Mouse (Mus musculus): ENCODE results near the gene Ppox. TPM values are rescaled to one million over a fixed set of nuclear protein-coding genes. Genes with fewer than 3 reads are reported as not detected.
A peak's percentile ranks its signal among the peaks of the same experiment; 100 is the strongest.
"Not testable (repeated sequence)": the region's sequence is repeated elsewhere in the genome, so short reads cannot be mapped to it uniquely, and the experiment has no call there.

Gene Ppox
- total RNA-seq, 2 experiments from 2014 or later = 31.1 to 40.8 TPM

DNA sequence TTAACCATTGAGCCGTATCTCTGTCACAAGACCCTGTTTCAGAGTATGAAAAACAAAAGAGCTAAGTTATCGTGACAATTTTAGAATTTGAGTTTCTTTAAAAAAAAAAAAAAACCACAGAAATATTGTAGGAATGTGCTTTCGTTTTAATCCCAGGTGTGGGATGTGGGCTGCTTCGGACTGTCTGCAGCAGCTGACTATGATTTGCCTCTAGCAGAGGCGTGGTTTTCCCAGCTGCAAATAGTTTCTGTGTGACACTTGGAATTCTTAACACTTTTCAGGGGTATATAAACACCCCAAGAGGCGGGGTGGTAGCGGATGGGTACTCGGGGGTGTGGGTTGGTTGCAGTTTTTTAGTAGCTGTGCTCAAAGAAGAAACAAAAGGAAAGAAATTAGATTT is 35.6 kb downstream of the Ppox start:
- no peak for DNase-seq

GRCm38 (mm10) chr1:171241952-171242351 is 39.0 kb downstream of the Ppox start:
- not testable (repeated sequence) for DNase-seq

- DNase-seq = peak; percentile 46 to 64
Observed at GRCm38 (mm10) chr1:171240911-171241310, 40.1 kb downstream of the Ppox start.

GRCm38 (mm10) chr1:171239992-171240744 is 40.8 kb downstream of the Ppox start:
- peak; percentile 74 for DNase-seq

DNA sequence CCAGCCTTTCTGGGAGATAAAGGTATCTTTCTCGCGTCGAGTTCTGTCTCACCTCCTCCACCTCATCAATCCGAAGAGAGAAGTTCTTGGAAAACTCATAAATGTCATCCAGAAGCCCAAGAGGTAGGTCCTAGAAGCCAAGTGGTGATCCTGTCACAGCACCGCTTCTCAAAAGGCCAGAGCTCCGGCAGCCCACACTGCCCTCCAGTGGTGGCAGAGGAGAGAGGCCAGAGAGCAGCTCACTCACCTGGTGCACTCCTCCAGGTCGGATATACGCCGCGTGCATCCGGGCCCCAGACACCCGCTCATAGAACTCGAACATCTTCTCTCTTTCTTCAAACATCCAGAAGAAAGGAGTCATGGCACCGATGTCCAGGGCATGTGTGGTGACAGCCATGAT is 42.5 kb downstream of the Ppox start:
- peak; percentile 80 to 85 for DNase-seq

DNA sequence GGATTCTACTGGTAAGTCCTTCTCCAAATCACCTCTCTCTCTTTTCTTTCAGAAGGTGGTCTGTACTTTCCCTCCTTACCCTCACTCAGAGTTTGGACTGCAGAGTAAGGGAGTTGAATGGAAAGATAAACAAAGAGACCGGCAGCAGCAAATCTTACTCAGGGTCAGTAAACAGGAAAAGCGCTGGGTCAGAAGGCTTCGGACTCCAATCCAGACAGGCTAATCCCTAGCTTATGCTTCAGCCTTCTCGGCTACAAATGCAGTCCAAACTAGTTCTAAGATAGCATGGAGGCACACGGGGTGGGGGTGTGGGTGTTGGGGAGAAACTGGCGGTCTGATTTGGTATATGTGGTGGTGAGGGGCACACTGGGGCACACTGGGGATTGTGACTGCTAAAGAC is 43.5 kb downstream of the Ppox start:
- DNase-seq = no peak

DNA sequence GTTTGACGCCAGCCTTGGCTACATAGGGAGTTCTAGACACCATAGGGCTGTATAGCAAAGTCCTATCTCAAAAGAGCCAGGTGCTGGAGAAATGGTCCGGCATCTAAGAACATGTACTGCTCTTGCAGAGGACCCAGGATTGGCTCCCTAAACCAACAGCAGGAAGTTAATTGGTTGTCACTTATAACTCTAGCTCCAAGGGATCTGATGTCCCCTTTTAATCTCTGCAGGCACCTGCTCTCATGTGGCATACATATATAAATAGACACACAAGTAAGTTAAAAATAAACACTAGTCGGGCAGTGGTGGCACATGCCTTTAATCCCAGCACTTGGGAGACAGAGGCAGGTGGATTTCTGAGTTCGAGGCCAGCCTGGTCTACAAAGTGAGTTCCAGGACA is 45.2 kb downstream of the Ppox start:
- no peak for DNase-seq

DNA sequence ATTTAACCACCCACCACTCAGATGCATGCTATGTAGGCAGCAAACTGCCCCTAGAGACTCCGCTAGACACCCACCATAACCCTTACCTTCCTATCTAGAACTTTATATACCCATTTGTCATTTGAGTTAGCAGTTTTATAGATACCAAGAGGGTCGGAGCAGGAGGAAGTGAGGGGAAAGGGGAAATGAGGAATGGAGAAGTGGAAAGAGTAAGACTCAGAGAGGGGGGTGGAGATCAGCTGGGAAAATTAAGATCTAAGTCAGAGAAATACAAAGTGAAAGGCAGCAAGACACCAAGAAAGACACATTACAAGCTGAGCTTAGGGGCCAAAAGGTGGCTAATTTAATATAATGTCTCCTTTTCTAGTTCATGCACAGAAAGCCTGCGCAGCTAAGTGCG is 46.4 kb downstream of the Ppox start:
- no peak for DNase-seq

DNA sequence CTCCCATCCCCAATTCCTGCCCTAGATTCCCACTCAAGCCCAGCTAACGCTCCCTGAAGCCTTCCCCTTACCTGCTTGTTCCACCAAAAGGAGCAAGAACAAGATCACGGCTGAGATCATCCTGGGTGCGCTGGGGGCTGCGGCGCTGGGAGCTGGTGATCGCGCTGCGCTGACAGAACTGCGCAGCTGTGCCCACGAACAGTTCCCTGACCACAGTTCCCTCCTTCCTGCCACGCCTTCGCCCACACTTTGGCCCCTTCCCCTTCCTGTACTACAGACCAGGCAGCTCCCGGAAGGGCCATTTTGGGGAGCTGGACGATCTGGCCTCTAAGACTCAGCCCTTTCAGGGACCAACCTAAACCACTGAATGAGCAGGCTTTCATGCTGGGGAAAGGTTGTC is 46.9 kb downstream of the Ppox start, which contains the start of gene Fcer1g:
Gene Fcer1g, minus strand, starts transcription at position 240 of the 400 bp plus-strand sequence.
- DNase-seq = no peak

- DNase-seq = peak in 1 of 2 experiments; percentile 38
Observed at GRCm38 (mm10) chr1:171232800-171233730, 47.9 kb downstream of the Ppox start.

- no peak for DNase-seq
Observed at GRCm38 (mm10) chr1:171232348-171232747, 48.6 kb downstream of the Ppox start.

DNA sequence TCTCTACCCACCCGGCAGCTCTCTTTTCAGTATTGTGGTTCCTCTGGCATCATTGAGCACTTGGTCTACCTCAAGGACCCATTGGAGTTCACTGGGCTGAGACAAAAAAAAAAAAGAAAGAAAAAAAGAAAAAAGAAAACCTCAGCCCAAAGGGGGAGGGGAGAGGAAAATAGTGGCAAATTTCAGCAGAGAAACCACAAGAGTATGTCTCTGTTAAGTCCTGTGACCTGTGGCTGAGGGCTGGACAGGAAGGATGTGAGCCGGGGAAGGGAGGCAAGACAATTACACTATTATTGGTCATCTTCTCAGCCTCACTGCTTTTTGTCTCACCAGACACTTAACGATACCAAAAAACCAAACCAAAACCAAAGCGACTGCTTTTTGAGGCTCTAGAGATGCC is 49.1 kb downstream of the Ppox start:
- DNase-seq = no peak

- DNase-seq = no peak
Observed at GRCm38 (mm10) chr1:171230215-171230614, 50.8 kb downstream of the Ppox start.

DNA sequence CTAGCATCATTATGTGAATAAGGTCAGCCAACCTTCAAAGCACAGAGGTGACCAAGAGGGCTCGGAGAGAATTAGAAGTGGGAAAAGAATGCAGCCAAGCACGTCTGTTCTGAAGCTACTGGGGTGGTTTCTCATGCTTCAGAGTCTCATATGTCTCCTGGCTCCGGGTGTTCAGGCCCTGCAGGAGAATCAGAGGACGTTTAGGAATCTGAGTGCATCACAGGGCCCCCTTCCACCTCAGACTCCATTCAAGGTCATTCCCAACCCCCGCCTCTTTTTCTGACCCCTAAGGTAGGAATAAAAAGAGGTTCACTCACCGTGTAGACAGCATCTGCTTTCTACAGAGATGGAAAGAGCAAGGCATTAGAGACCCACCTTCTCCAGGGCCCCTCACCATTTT is 51.2 kb downstream of the Ppox start:
- no peak for DNase-seq

GRCm38 (mm10) chr1:171227879-171228278 is 53.1 kb downstream of the Ppox start:
- DNase-seq = peak in 1 of 2 experiments; percentile 28

DNA sequence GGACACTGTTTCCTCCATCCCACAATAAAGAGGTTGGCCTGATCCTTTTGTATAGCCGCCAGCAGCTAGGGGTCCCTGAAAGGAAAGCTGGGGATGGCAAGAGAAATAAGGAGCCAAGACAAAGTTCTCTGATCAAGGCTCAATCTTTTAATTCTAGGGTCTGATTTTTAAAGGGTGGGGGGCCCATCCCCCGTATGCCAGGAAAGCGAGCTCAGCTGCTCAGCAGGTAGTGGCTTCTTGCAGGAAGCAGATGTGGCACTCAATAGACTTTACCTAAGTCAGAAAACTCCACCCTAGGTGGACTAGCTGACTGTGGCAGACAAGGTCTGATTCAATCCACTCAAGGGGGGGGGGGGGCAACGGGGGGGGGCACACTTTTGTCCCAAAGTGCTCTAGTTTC is 54.2 kb downstream of the Ppox start:
- no peak for DNase-seq

Other genes with a start within 250 kb of the Ppox start
- gene Fcgr3, start 216.3 kb downstream of the Ppox start, total RNA-seq (2021) = 10 to 100 TPM; 10.9 to 19.5 TPM
- gene Cfap126, start 167.3 kb downstream of the Ppox start, total RNA-seq (2021) = 1 to 10 TPM; 1.9 to 2.6 TPM
- gene Sdhc, start 130.6 kb downstream of the Ppox start, total RNA-seq (2021) = 100 to 1,000 TPM; 438 to 454 TPM
- 1 to 10 TPM; 1.5 to 1.6 TPM for gene Mpz, start 130.5 kb downstream of the Ppox start, total RNA-seq (2021)
- 10 to 100 TPM; 42.0 to 53.6 TPM for gene Pcp4l1, start 84.9 kb downstream of the Ppox start, total RNA-seq (2021)
- gene Nr1i3, start 67.2 kb downstream of the Ppox start, total RNA-seq (2021) = under 1 TPM in 1 of 2 experiments, not detected in 1; 0.13 TPM
- gene Tomm40l, start 58.7 kb downstream of the Ppox start, total RNA-seq (2021) = 10 to 100 TPM; 51.4 to 65.3 TPM
- 1 to 10 TPM; 2.2 to 6.4 TPM for gene Apoa2, start 56.1 kb downstream of the Ppox start, total RNA-seq (2021)
- 10 to 100 TPM; 15.2 to 20.4 TPM for gene Fcer1g, start 46.8 kb downstream of the Ppox start, total RNA-seq (2021)
- gene Adamts4, start 30.8 kb downstream of the Ppox start, total RNA-seq (2021) = 1 to 10 TPM in 1 of 2 experiments, under 1 TPM in 1; 0.79 to 4.2 TPM
- gene Ndufs2, start 29.8 kb downstream of the Ppox start, total RNA-seq (2021) = 100 to 1,000 TPM; 657 to 866 TPM
- gene B4galt3, start 10.9 kb downstream of the Ppox start, total RNA-seq (2021) = 10 to 100 TPM; 27.1 to 36.6 TPM
- 10 to 100 TPM; 37.1 to 44.3 TPM for gene Usp21, start 6.8 kb upstream of the Ppox start, total RNA-seq (2021)
- gene Ufc1, start 13.8 kb upstream of the Ppox start, total RNA-seq (2021) = 100 to 1,000 TPM; 162 to 182 TPM
- gene Dedd, start 48.0 kb upstream of the Ppox start, total RNA-seq (2021) = 10 to 100 TPM; 29.1 to 36.9 TPM
- 10 to 100 TPM; 79.5 to 79.9 TPM for gene Nit1, start 64.5 kb upstream of the Ppox start, total RNA-seq (2021)
- gene Pfdn2, start 64.5 kb upstream of the Ppox start, total RNA-seq (2021) = 100 to 1,000 TPM; 133 to 155 TPM
- 1 to 10 TPM in 1 of 2 experiments, under 1 TPM in 1; 0.96 to 4.4 TPM for gene Klhdc9, start 79.6 kb upstream of the Ppox start, total RNA-seq (2021)
- under 1 TPM; 0.23 TPM for gene Nectin4, start 88.9 kb upstream of the Ppox start, total RNA-seq (2021)
- gene Arhgap30, start 107.8 kb upstream of the Ppox start, total RNA-seq (2021) = 1 to 10 TPM; 2.6 to 3.6 TPM
- gene Usf1, start 130.1 kb upstream of the Ppox start, total RNA-seq (2021) = 10 to 100 TPM; 54.1 to 72.9 TPM
- 1 to 10 TPM; 1.3 to 3.6 TPM for gene Tstd1, start 137.7 kb upstream of the Ppox start, total RNA-seq (2021)
- gene F11r, start 156.3 kb upstream of the Ppox start, total RNA-seq (2021) = 10 to 100 TPM; 39.7 to 51.0 TPM
- gene Alyref2, start 222.3 kb upstream of the Ppox start, total RNA-seq (2021) = 1 to 10 TPM; 6.1 to 7.2 TPM